Mouse (Mus musculus): ENCODE results near the gene Il2rb. TPM values are rescaled to one million over a fixed set of nuclear protein-coding genes. Genes with fewer than 3 reads are reported as not detected.

The Il2rb gene
- polyA plus RNA-seq, 1 experiment from 2014 or later: 1.1 TPM

DNA sequence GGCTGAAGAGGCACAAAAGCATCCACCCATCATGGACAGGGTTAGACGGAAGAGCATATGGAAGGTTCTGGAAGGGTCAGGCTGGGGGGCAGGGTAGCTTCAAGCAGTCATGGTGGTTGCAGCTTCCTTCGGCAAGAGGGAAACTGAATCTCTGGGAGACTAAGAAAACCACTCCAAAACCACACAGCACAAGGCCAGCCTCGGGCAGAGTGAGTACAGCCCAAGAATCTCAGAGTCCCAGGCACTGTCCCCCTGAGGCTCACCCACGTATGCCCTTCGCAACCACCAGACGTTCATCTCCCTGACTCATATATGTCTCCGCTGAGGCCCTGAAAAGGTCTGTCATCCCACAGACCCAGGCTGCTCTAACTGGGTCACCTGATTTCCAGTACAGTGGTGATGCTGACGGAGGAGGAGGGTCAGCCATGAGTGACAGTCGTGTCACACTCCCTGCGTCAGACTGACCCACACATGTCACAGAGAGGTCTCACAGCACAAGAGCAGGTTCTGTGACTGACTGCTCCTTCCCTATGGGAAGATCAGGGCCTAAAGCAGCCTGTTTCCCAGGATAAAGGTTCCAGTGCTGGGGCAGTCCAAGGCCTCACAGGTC, 1.6 kb downstream of the Il2rb start:
- WGBS (ENCODE audit: insufficient replicate concordance): 59% methylated on average over 10 of the region's 10 CpGs
- H3K4me1 ChIP-seq (ENCODE audit: control insufficient read depth, low read depth, low read length): no peaks in the 10 kb centered on the region
- ATAC-seq (ENCODE audit: low read depth): no peak
- H3K27ac ChIP-seq (ENCODE audit: low read length): no peak overlapping the region
- H3K4me2 ChIP-seq (ENCODE audit: low read depth, low read length): no peak overlapping the region
- no peak overlapping the region for H3K9ac ChIP-seq (ENCODE audit: low read depth, low read length)
- H3K4me3 ChIP-seq (ENCODE audit: low read depth, low read length): no peak overlapping the region
- H3K9me3 ChIP-seq (replicated peaks; ENCODE audit: control insufficient read depth, low read length): no peaks in the 10 kb centered on the region
- no peaks in the 10 kb centered on the region for H3K27me3 ChIP-seq (ENCODE audit: control insufficient read depth, insufficient read depth, low read depth, low read length)
- no peaks in the 10 kb centered on the region for H3K36me3 ChIP-seq (ENCODE audit: control insufficient read depth, insufficient read depth)

DNA sequence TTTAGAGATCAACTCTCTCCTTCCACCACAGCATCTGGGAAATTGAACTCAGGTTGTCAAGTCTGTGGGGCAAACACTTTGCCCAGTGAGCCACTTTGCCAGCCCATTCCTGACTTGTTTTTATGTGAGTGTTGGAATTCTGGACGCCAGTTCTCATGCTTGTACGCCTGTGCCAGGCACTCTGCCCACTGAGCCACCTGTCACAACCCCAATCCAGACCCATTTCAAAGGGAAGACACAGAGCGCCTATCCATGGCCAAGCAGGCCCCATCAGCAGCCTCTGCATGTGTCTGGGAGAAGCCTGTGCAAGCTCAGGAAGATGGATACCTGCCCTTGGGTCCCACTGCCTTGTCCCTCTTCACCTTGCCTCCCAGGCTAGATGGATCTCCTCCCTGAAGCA, 3.8 kb downstream of the Il2rb start:
- Histone ChIP-seq H3K4me1 (ENCODE audit: control insufficient read depth, low read depth, low read length) (no peaks in the 10 kb centered on the region), H3K4me2 (ENCODE audit: low read depth, low read length) (no peak overlapping the region), H3K9me3 (replicated peaks; ENCODE audit: control insufficient read depth, low read length) (no peaks in the 10 kb centered on the region), H3K36me3 (ENCODE audit: control insufficient read depth, insufficient read depth) (no peaks in the 10 kb centered on the region), H3K27ac (ENCODE audit: low read length) (no peak overlapping the region), H3K4me3 (ENCODE audit: low read depth, low read length) (no peak overlapping the region), H3K9ac (ENCODE audit: low read depth, low read length) (no peak overlapping the region), H3K27me3 (ENCODE audit: control insufficient read depth, insufficient read depth, low read depth, low read length) (no peaks in the 10 kb centered on the region)
- no peak for ATAC-seq (ENCODE audit: low read depth)
- WGBS (ENCODE audit: insufficient replicate concordance): 45% methylated on average over 3 of the region's 3 CpGs

DNA sequence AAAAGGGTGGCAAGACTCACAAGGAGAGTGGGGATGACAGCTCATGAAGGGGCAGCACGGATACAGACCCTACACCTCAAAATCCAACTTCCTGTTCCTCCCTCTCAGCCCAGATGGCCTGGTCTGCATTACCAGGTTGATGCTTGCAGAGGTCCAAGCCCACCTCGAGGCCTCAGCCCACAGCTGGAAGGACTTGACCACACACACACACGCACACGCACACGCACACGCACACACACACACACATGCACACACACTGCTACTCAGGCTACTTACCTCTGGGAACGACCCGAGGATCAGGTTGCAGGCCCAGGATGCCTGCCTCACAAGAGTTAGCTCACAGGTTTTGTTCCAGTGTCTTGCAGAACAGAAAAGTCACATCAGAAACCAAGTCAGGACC, 5.2 kb downstream of the Il2rb start:
- no peak overlapping the region for H3K27ac ChIP-seq (ENCODE audit: low read length)
- 66% methylated on average over 8 of the region's 8 CpGs for WGBS (ENCODE audit: insufficient replicate concordance)
- H3K36me3 ChIP-seq (ENCODE audit: control insufficient read depth, insufficient read depth): no peaks in the 10 kb centered on the region
- H3K4me2 ChIP-seq (ENCODE audit: low read depth, low read length): no peak overlapping the region
- no peak overlapping the region for H3K9ac ChIP-seq (ENCODE audit: low read depth, low read length)
- no peaks in the 10 kb centered on the region for H3K4me1 ChIP-seq (ENCODE audit: control insufficient read depth, low read depth, low read length)
- ATAC-seq (ENCODE audit: low read depth): no peak
- no peaks in the 10 kb centered on the region for H3K9me3 ChIP-seq (replicated peaks; ENCODE audit: control insufficient read depth, low read length)
- H3K27me3 ChIP-seq (ENCODE audit: control insufficient read depth, insufficient read depth, low read depth, low read length): no peaks in the 10 kb centered on the region
- no peak overlapping the region for H3K4me3 ChIP-seq (ENCODE audit: low read depth, low read length)

DNA sequence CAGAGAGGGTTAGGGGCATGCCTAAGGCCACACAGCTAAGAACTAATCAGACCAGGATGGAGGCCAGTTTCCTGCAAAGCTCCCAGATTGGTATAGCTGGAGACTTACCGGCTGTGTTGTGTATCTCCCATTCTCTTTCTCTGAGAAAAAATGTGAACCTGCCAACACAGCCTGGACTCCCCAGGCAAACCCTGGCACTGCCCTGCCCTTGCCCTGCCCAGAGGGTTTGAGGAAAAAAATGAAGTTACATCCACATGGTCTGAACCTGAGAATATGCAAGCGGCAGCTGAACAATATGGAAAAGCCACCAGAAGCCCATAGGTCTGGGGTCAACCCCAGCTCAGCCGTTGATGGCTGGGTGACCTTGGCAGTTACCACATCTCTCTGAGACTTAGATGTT, 5.8 kb downstream of the Il2rb start:
- no peak for ATAC-seq (ENCODE audit: low read depth)
- WGBS (ENCODE audit: insufficient replicate concordance): 71% methylated on average over 3 of the region's 3 CpGs

DNA sequence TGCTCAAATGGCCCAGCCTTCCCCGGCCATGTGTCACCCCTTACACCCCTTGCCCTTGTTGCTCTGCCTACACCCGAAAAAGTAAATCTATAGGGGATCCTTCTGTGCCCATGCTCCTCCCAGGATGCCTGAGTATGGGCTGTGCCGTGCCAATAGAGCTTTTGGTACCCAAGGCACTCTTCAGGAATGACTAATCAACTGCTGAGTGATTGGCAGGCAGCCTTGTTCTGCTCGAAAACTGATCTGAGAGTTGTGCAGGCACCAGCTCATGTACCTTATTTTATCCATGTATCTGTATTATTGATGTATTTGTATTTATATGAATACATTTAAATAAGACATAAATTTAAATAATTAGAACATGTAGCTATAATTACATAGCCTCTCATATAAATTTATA, 8.0 kb downstream of the Il2rb start:
- Histone ChIP-seq H3K9ac (ENCODE audit: low read depth, low read length) (no peak overlapping the region), H3K27ac (ENCODE audit: low read length) (no peak overlapping the region), H3K36me3 (ENCODE audit: control insufficient read depth, insufficient read depth) (no peaks in the 10 kb centered on the region), H3K4me2 (ENCODE audit: low read depth, low read length) (no peak overlapping the region), H3K4me3 (ENCODE audit: low read depth, low read length) (no peak overlapping the region), H3K9me3 (replicated peaks; ENCODE audit: control insufficient read depth, low read length) (no peaks in the 10 kb centered on the region), H3K4me1 (ENCODE audit: control insufficient read depth, low read depth, low read length) (no peaks in the 10 kb centered on the region), H3K27me3 (ENCODE audit: control insufficient read depth, insufficient read depth, low read depth, low read length) (no peaks in the 10 kb centered on the region)
- ATAC-seq (ENCODE audit: low read depth): no peak
- WGBS (ENCODE audit: insufficient replicate concordance): 37% methylated on average over 4 of the region's 4 CpGs

More for the DNA sequence above, 5.8 kb downstream of the Il2rb start:
- H3K4me1 ChIP-seq (ENCODE audit: control insufficient read depth, low read depth, low read length): no peaks in the 10 kb centered on the region
- no peaks in the 10 kb centered on the region for H3K27me3 ChIP-seq (ENCODE audit: control insufficient read depth, insufficient read depth, low read depth, low read length)
- no peak overlapping the region for H3K4me2 ChIP-seq (ENCODE audit: low read depth, low read length)
- H3K36me3 ChIP-seq (ENCODE audit: control insufficient read depth, insufficient read depth): no peaks in the 10 kb centered on the region
- H3K9ac ChIP-seq (ENCODE audit: low read depth, low read length): no peak overlapping the region
- no peaks in the 10 kb centered on the region for H3K9me3 ChIP-seq (replicated peaks; ENCODE audit: control insufficient read depth, low read length)
- H3K27ac ChIP-seq (ENCODE audit: low read length): no peak overlapping the region
- no peak overlapping the region for H3K4me3 ChIP-seq (ENCODE audit: low read depth, low read length)

DNA sequence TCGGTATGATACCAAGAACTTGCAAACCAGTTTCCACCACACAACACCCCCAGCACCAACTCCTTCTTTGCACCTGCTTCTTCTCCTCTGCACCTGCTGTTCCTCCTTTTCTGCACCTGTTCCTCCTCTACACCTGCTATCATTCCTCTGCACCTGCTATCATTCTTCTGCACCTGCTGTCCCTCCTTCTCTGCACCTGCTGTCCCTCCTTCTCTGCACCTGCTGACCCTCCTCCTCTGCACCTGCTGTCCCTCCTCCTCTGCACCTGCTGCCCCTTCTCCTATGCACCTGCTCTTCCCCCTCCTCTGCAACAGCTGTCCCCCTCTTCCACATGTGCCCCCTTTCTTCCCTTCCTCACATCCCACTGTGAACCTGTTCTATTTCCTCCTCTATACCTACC, 8.5 kb downstream of the Il2rb start:
- WGBS (ENCODE audit: insufficient replicate concordance): 65% methylated on average over 1 of the region's 1 CpGs
- H3K9ac ChIP-seq (ENCODE audit: low read depth, low read length): no peak overlapping the region
- H3K36me3 ChIP-seq (ENCODE audit: control insufficient read depth, insufficient read depth): no peaks in the 10 kb centered on the region
- no peaks in the 10 kb centered on the region for H3K9me3 ChIP-seq (replicated peaks; ENCODE audit: control insufficient read depth, low read length)
- no peak for ATAC-seq (ENCODE audit: low read depth)
- no peak overlapping the region for H3K4me3 ChIP-seq (ENCODE audit: low read depth, low read length)
- H3K4me2 ChIP-seq (ENCODE audit: low read depth, low read length): no peak overlapping the region
- H3K27ac ChIP-seq (ENCODE audit: low read length): no peak overlapping the region
- H3K4me1 ChIP-seq (ENCODE audit: control insufficient read depth, low read depth, low read length): no peaks in the 10 kb centered on the region
- H3K27me3 ChIP-seq (ENCODE audit: control insufficient read depth, insufficient read depth, low read depth, low read length): no peaks in the 10 kb centered on the region

DNA sequence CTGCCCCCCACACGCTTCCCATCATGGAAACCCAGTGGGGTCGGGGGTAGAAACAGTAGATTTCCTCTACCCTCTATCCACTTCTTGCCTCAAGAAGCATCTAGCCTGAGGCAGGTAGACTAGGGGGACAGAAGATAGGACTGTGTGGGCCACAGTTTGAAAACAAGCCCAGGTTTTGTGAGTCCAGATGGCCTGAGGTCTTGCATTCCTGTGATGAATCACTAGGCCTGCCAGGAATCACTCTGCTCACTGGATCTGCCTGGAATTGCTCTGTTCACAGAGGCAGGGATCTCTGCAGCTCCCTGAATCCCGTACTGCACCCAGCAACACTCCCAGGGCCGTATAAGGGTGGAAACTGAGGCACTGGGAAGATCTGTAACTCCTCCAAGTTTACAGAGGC, 11.8 kb downstream of the Il2rb start:
- no peak overlapping the region for H3K9ac ChIP-seq (ENCODE audit: low read depth, low read length)
- H3K27ac ChIP-seq (ENCODE audit: low read length): no peak overlapping the region
- no peak overlapping the region for H3K4me3 ChIP-seq (ENCODE audit: low read depth, low read length)
- no peaks in the 10 kb centered on the region for H3K27me3 ChIP-seq (ENCODE audit: control insufficient read depth, insufficient read depth, low read depth, low read length)
- H3K4me1 ChIP-seq (ENCODE audit: control insufficient read depth, low read depth, low read length): no peaks in the 10 kb centered on the region
- H3K4me2 ChIP-seq (ENCODE audit: low read depth, low read length): no peak overlapping the region
- H3K9me3 ChIP-seq (replicated peaks; ENCODE audit: control insufficient read depth, low read length): no peaks in the 10 kb centered on the region
- WGBS (ENCODE audit: insufficient replicate concordance): 50% methylated on average over 4 of the region's 4 CpGs
- no peaks in the 10 kb centered on the region for H3K36me3 ChIP-seq (ENCODE audit: control insufficient read depth, insufficient read depth)
- ATAC-seq (ENCODE audit: low read depth): no peak

DNA sequence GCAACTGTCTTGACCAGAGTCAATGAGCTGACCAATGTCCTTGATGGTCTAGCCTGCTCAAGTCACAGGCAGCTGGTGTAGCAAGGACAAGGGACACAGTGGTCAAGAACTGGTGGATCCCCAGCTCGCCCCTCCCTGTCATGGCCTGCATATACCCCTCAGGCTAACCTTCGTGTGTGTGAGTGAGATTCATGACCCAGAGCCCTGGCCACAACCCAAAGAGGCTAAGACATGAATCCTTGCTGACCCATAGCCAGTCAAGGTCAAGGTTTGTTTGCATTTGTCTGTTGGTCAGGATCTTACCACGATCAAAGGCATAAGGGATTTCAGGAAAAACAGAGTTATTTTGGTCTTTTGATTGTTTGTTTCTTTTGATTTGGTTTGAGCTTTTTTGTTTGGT, 12.6 kb downstream of the Il2rb start:
- Histone ChIP-seq H3K36me3 (ENCODE audit: control insufficient read depth, insufficient read depth) (no peaks in the 10 kb centered on the region), H3K9me3 (replicated peaks; ENCODE audit: control insufficient read depth, low read length) (no peaks in the 10 kb centered on the region), H3K4me2 (ENCODE audit: low read depth, low read length) (no peak overlapping the region), H3K4me1 (ENCODE audit: control insufficient read depth, low read depth, low read length) (no peaks in the 10 kb centered on the region), H3K27ac (ENCODE audit: low read length) (no peak overlapping the region), H3K27me3 (ENCODE audit: control insufficient read depth, insufficient read depth, low read depth, low read length) (no peaks in the 10 kb centered on the region), H3K9ac (ENCODE audit: low read depth, low read length) (no peak overlapping the region), H3K4me3 (ENCODE audit: low read depth, low read length) (no peak overlapping the region)
- ATAC-seq (ENCODE audit: low read depth): no peak
- 32% methylated on average over 3 of the region's 3 CpGs for WGBS (ENCODE audit: insufficient replicate concordance)

DNA sequence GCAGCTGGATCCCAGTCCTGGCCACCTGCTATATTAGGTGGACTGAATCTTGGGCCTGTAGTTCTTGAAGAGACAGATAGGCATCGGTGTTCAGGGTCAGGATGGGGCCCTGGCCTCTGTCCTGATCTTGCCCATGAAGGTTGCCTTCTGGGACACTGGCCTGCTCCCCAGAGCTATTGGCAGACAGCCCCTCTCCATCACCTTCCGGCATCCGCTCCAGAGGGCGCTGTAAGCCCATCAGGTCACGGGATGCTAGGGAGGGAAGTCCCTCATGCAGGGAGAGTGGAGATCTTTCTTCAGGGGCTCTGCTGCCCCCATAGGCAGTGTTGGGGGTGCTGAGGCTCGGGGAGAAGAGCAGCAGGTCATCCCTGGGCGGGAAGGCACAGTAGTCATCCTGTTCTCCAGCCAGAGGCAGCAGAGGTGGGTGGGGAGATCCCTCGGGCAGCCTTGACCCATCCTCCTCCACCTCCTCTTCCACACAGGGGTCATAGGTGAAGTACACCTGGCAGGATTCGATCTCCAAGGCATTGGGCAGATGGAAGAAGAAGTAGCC, 13.5 kb downstream of the Il2rb start:
- ATAC-seq (ENCODE audit: low read depth): no peak
- no peaks in the 10 kb centered on the region for H3K4me1 ChIP-seq (ENCODE audit: control insufficient read depth, low read depth, low read length)
- H3K4me3 ChIP-seq (ENCODE audit: low read depth, low read length): no peak overlapping the region
- H3K9me3 ChIP-seq (replicated peaks; ENCODE audit: control insufficient read depth, low read length): no peaks in the 10 kb centered on the region
- H3K36me3 ChIP-seq (ENCODE audit: control insufficient read depth, insufficient read depth): no peaks in the 10 kb centered on the region
- H3K27ac ChIP-seq (ENCODE audit: low read length): no peak overlapping the region
- 47% methylated on average over 9 of the region's 9 CpGs for WGBS (ENCODE audit: insufficient replicate concordance)
- no peak overlapping the region for H3K9ac ChIP-seq (ENCODE audit: low read depth, low read length)
- no peaks in the 10 kb centered on the region for H3K27me3 ChIP-seq (ENCODE audit: control insufficient read depth, insufficient read depth, low read depth, low read length)
- H3K4me2 ChIP-seq (ENCODE audit: low read depth, low read length): no peak overlapping the region

Data from liver, embryonic 16.5 days (tissue).